Mouse (Mus musculus): ENCODE measurements around the gene Hist3h2ba.

The Hist3h2ba gene

GRCm38 (mm10) chr11:58938322-58939087 is 10.2 kb upstream of the Hist3h2ba start, which contains the start of gene Rnf187:
Rnf187 (minus strand) TSS chr11:58938916.
- DNase-seq, result peak; percentile 79 to 90

GRCm38 (mm10) chr11:58939088-58939439 is 9.7 kb upstream of the Hist3h2ba start:
- no peak for DNase-seq

- DNase-seq, result no peak
These were observed 4.6 kb upstream of the Hist3h2ba start for GRCm38 (mm10) chr11:58944136-58944535.

GRCm38 (mm10) chr11:58947306-58947705 is 1.4 kb upstream of the Hist3h2ba start:
- no peak for DNase-seq

- no peak for DNase-seq
These were observed 757 bp upstream of the Hist3h2ba start for GRCm38 (mm10) chr11:58947798-58948528.

GRCm38 (mm10) chr11:58949480-58950431 is 1.0 kb downstream of the Hist3h2ba start:
- no peak for DNase-seq

- no peak for DNase-seq
These were observed 2.5 kb downstream of the Hist3h2ba start for GRCm38 (mm10) chr11:58951210-58951609.

- peak; percentile 19 to 38 for DNase-seq
These were observed 4.8 kb downstream of the Hist3h2ba start for GRCm38 (mm10) chr11:58953351-58954169.

GRCm38 (mm10) chr11:58954170-58954419 is 5.4 kb downstream of the Hist3h2ba start:
- DNase-seq, result peak in 1 of 2 experiments; percentile 68

- peak; percentile 64 to 73 for DNase-seq
These were observed 5.9 kb downstream of the Hist3h2ba start, which contains the start of the genes Hist3h2a and Trim17 for GRCm38 (mm10) chr11:58954420-58955142. Hist3h2a (plus strand) TSS chr11:58954685. Trim17 (plus strand) TSS chr11:58954685.

- DNase-seq, result no peak
These were observed 6.6 kb downstream of the Hist3h2ba start for GRCm38 (mm10) chr11:58955143-58955867.

GRCm38 (mm10) chr11:58955868-58956257 is 7.1 kb downstream of the Hist3h2ba start:
- DNase-seq, result no peak

- no peak for DNase-seq
These were observed 8.7 kb downstream of the Hist3h2ba start for GRCm38 (mm10) chr11:58957226-58957914.

GRCm38 (mm10) chr11:58958536-58958935 is 9.8 kb downstream of the Hist3h2ba start:
- no peak for DNase-seq

GRCm38 (mm10) chr11:58959186-58959825 is 10.6 kb downstream of the Hist3h2ba start:
- no peak for DNase-seq

GRCm38 (mm10) chr11:58959921-58960465 is 11.3 kb downstream of the Hist3h2ba start:
- DNase-seq, result peak; percentile 64 to 73

GRCm38 (mm10) chr11:58961364-58962177 is 12.9 kb downstream of the Hist3h2ba start:
- DNase-seq, result no peak

- no peak for DNase-seq
These were observed 14.8 kb downstream of the Hist3h2ba start for GRCm38 (mm10) chr11:58963543-58963942.

Measured in spleen, adult 18-20 months (tissue).